Comparison of ENCODE assay signal across 8 mouse cellular contexts in genomic region chr4:86749361-86749841, GRCm38 (mm10). TPM values are rescaled to one million over a fixed set of nuclear protein-coding genes. Genes with fewer than 3 reads are reported as not detected.
DNase-seq lines count a peak whose midpoint lies in the region; ATAC-seq and TF ChIP-seq lines count a peak whose summit lies in the region.

No protein-coding gene starts in this region.

- H3K4me1 ChIP-seq in neural tube, embryonic 11.5 days (ENCODE audit: control insufficient read depth, insufficient read depth, low read length) = peaks cover 3% of the 10 kb centered on the region; the same call in 1 of the 2 replicates
- peaks cover 13% of the 10 kb centered on the region; the same call in 1 of the 2 replicates for H3K4me1 ChIP-seq in stomach, embryonic 14.5 days (ENCODE audit: control insufficient read depth, insufficient read depth, low read length)

- peak; percentile 10 for DNase-seq in neural tube, embryonic 11.5 days (ENCODE audit: low spot score)
- no peak for DNase-seq in neural tube, embryonic 10.5 days (ENCODE audit: extremely low spot score, low spot score)
- peak; percentile 48 for DNase-seq in cerebellum, adult 9-10 months
- DNase-seq in frontal cortex, postnatal 36 days (ENCODE audit: low spot score in 2 of 2) = peak; percentile 21 to 48
- peak; percentile 24 to 26 for DNase-seq in left cerebral cortex, adult 2 months (ENCODE audit: extremely low spot score in 1 of 2, low spot score in 2 of 2)
- DNase-seq in layer of hippocampus, adult 8-10 months (ENCODE audit: low spot score in 2 of 2) = no peak

- no peak overlapping the region for H3K27ac ChIP-seq in neural tube, embryonic 11.5 days (ENCODE audit: low read depth, low read length)
- peak overlapping the region; percentile 95 for H3K27ac ChIP-seq in left cerebral cortex, adult 2 months
- H3K27ac ChIP-seq in macrophage = peak overlapping the region; percentile 53
- H3K27ac ChIP-seq in stomach, embryonic 14.5 days (ENCODE audit: low read length) = peak overlapping the region; percentile 84; the same call in 1 of the 2 replicates

- H3K9ac ChIP-seq in neural tube, embryonic 11.5 days (ENCODE audit: low read length) = peak overlapping the region; percentile 93
- peak overlapping the region; percentile 90 for H3K9ac ChIP-seq in stomach, embryonic 14.5 days (replicated peaks; ENCODE audit: low read depth, low read length)

- peak overlapping the region; percentile 96 for H3K4me3 ChIP-seq in neural tube, embryonic 11.5 days (ENCODE audit: low read depth, low read length)
- peak overlapping the region; percentile 82 for H3K4me3 ChIP-seq in left cerebral cortex, adult 2 months
- H3K4me3 ChIP-seq in macrophage (ENCODE audit: inconsistent target) = peak overlapping the region; percentile 49
- H3K4me3 ChIP-seq in stomach, embryonic 14.5 days (ENCODE audit: low read depth, low read length) = peak overlapping the region; percentile 97

- peak; percentile 16 for ATAC-seq in neural tube, embryonic 11.5 days (ENCODE audit: insufficient read depth, low FRiP score, low TSS enrichment)
- no peak for ATAC-seq in stomach, embryonic 14.5 days (ENCODE audit: insufficient number of reproducible peaks, insufficient read depth, low FRiP score, low read depth)

- no peaks in the 10 kb centered on the region for H3K9me3 ChIP-seq in neural tube, embryonic 11.5 days (ENCODE audit: control insufficient read depth, low read length)
- H3K9me3 ChIP-seq in stomach, embryonic 14.5 days (ENCODE audit: control insufficient read depth, low read depth, low read length) = no peaks in the 10 kb centered on the region

- peak overlapping the region; percentile 89 for H3K4me2 ChIP-seq in neural tube, embryonic 11.5 days (ENCODE audit: low read depth)
- peak overlapping the region; percentile 72 for H3K4me2 ChIP-seq in stomach, embryonic 14.5 days (replicated peaks; ENCODE audit: low read depth, low read length)

- no peaks in the 10 kb centered on the region for H3K36me3 ChIP-seq in neural tube, embryonic 11.5 days (ENCODE audit: control insufficient read depth, insufficient read depth, low read length)
- no peaks in the 10 kb centered on the region for H3K36me3 ChIP-seq in macrophage (ENCODE audit: inconsistent target)
- no peaks in the 10 kb centered on the region for H3K36me3 ChIP-seq in stomach, embryonic 14.5 days (ENCODE audit: control insufficient read depth, insufficient read depth, low read length)

- peaks cover 54% of the 10 kb centered on the region for H3K79me2 ChIP-seq in macrophage (ENCODE audit: inconsistent target)

- WGBS in neural tube, embryonic 11.5 days = 1% methylated on average over 13 of the region's 13 CpGs
- 2% methylated on average over 12 of the region's 13 CpGs for WGBS in macrophage (ENCODE audit: missing documents)
- 2% methylated on average over 13 of the region's 13 CpGs for WGBS in stomach, embryonic 14.5 days

- TF ChIP-seq CTCF in left cerebral cortex, adult 2 months (IDR thresholded peaks at IDR 0.05) = no peak

- intact Hi-C loops in left cerebral cortex, adult 2 months (cut with DNase I) = no loop called here

- H3K27me3 ChIP-seq in neural tube, embryonic 11.5 days (ENCODE audit: control insufficient read depth, insufficient read depth, low read length) = no peaks in the 10 kb centered on the region
- H3K27me3 ChIP-seq in stomach, embryonic 14.5 days (ENCODE audit: control insufficient read depth, insufficient read depth, low read length) = no peaks in the 10 kb centered on the region

RNA-seq across cellular contexts. Expression of gene Dennd4c, which starts 1.0 kb away (rescaled TPM):
- 5.3 and 6.7 TPM in 2 replicates for polyA plus RNA-seq in neural tube, embryonic 11.5 days (2014; fragmentation: Nextera tagmentation; extraction: Ambion mirVana)
- total RNA-seq in left cerebral cortex, adult 2 months (2021) = 10 to 100 TPM in 1 of 2 experiments, 1 to 10 TPM in 1; 9.6 to 12.2 TPM
- total RNA-seq in macrophage (2018; cell fraction: chromatin; rRNA removed) = 100 to 1,000 TPM in 19 of 26 experiments, 10 to 100 TPM in 7; 66.5 to 378 (median 147) TPM
- total RNA-seq in macrophage (2018; cell fraction: cytosol; rRNA removed) = 100 to 1,000 TPM in 10 of 26 experiments, 10 to 100 TPM in 16; 27.7 to 142 (median 59.3) TPM
- total RNA-seq in macrophage (2018; cell fraction: nucleus; rRNA removed) = 100 to 1,000 TPM in 15 of 26 experiments, 10 to 100 TPM in 11; 57.1 to 321 (median 110) TPM
- 50.7 to 67.8 TPM (median 60.9 TPM) in 3 replicates for polyA plus RNA-seq in macrophage (2018)
- polyA plus RNA-seq in stomach, embryonic 14.5 days (2014; fragmentation: Nextera tagmentation; extraction: Ambion mirVana) = 12.4 and 18.1 TPM in 2 replicates
- total RNA-seq in layer of hippocampus, adult 8-10 months (2022) = 10 to 100 TPM; 10.4 to 13.0 (median 11.6) TPM

Comparison
In these comparisons a context has a peak if more than half of its experiments do, and no peak if none do; other contexts are left out.
1. DNase-seq: peak in neural tube, embryonic 11.5 days (single experiment), cerebellum, adult 9-10 months (single experiment), frontal cortex, postnatal 36 days (2 of 2) and left cerebral cortex, adult 2 months (2 of 2); none in neural tube, embryonic 10.5 days (single experiment) and layer of hippocampus, adult 8-10 months (0 of 2).
2. Peak in every context shown above with its lines, with median percentiles within 50 percentile points of each other: H3K4me3 ChIP-seq.